Mouse (Mus musculus): ENCODE measurements around the gene Arnt.
"Not testable (repeated sequence)": the region's sequence is repeated elsewhere in the genome, so short reads cannot be mapped to it uniquely, and the experiment has no call there.

The Arnt gene

DNA sequence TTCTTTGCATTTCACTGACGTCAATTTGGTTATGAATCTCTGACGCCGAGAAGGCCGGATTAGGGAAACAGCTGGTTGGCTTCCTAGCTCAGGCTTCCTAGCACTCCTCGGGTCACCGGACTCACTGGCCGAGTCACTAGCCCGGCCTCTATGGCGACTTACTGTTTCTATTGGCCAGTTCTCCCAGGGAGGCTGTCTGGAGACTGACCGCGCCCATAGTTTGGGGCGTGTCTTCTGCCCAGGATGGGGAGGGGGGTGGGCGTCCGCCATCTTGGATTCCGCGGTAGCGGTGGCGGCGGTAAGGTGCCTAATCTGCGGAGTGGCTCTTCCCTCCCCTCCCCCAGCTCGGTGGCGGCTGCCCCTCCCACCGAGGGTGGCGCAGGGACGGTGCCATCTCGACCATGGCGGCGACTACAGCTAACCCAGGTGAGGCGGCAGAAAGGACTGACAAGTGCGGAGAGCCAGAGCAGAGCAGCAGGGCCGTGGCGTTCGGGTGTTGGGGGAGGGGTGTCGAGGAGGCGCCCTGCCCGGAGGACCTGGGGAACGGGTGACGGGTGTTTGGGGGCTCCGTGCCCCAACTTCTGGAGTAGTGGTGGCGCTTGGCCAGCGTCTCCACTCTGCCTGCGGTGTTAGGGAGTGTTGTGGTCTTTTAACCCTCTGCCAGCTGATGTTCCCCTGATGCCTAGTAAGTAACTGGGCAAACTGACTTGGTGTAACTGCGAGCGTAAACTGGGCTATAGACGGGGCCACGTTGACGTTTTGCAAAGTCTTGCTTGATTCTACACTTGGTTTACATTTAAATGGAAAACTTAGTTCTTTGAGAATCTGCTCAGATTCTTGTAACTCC, at the start of gene Arnt:
Gene Arnt (plus strand): TSS at position 253 of the 847 bp plus-strand sequence.
- DNase-seq (ENCODE audit: low spot score) = peak; percentile 89

DNA sequence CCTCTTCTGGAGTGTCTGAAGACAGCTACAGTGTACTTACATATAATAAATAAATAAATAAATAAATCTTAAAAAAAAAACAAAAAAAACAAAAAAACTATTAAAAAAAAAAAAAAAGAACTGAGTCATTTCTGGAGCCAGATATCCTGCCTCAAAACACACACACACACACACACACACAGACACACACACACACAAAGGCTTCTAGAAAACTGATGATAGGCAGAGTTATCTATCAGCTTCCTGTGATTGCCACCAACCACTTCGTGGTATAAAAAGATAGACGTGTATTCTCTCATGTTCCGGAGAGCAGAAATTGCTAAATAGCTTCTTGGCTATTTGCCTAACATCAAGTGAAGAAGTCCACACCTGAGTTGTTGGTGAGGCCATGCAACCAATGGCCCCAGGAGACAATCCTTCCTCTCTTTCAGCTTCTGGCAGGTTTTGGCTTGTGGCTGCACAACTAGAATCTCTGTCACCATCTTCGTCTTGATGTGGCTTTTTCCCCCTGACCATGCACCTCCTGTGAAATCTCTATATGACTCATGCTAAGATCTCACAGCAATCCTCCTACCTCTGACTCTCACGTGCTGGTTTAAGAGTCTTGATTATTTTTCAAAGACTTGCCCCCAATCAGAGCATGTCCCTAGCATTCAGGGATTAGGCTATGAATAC, 48.6 kb upstream of the Arnt start:
- DNase-seq (ENCODE audit: low spot score) = no peak

DNA sequence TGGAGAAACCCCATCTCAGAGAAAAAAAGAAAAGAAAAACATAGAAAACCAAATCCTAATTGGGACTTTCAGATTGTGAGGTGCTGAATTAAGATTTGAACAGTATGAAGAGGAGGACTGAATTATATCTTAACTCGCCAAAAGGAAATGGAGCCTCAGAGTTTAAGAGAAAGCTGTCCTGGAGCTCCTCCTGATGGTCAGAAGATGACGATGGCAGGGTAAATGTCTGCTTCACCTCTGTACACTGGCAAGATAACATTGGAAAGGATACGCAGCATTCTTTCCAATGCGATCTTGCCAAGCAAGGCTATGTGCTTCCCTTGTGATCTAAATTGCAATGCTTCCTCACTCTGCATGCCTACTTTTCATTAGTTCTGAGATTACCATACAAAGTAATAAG, 39.8 kb upstream of the Arnt start:
- no peak for DNase-seq (ENCODE audit: low spot score)

DNA sequence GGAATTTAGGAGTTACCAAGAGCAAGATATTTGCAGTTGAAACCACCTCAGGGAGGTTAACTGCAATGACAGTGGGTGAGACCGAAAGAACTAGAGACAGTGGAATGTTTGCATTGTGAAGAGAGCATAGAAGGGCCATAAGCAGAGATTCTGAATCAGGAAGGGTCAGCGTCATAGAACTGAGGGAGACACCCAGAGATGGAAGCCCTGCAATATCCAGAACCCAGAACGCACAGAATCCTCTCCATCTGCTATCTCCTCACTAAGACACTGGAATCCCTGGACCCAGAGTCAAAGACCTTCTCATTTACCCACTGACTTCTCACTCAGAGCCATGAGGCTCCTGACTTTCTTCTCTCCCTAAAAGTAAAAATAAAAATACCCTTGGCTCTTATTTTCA, 31.4 kb upstream of the Arnt start, which contains the start of gene 4930558C23Rik:
Gene 4930558C23Rik (minus strand): TSS at position 101 of the 400 bp plus-strand sequence.
- DNase-seq (ENCODE audit: low spot score) = no peak

DNA sequence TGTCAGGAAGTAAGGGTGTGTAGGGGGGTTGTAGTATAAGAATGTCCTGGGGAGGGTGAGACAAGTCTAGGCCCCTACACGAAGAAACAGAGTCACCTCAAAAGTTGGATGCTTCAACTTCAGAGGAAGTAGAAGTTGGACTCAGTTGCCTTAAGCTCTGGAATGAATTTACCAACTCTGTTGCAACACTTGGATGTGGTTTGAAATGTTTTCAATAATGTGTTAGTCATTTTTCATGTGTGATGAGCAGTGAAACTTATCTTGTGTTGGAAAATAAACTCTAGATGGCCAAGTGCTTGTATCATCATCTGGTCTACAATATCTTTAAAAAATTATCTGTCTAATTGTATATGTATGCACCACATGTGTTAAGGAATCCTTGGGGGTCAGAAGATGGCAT, 26.5 kb upstream of the Arnt start:
- DNase-seq (ENCODE audit: low spot score) = no peak

DNA sequence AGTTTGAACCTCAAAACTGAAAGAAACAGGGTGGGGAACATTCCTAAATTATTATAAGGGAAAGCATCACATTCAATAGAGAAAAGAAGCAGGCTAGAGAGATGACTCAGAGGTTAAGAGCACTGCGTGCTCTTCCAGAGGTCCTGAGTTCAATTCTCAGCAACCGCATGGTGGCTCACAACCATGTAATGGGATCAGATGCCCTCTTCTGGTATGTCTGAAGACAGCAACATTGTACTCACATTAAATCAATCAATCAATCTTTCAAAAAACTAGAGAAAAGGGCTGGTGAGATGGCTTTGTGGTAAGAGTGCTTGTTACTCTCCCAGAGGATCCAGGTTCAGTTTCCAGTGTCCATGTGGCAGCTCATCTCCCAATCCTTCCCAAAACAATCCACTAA, 25.3 kb upstream of the Arnt start:
- DNase-seq (ENCODE audit: low spot score) = no peak

DNA sequence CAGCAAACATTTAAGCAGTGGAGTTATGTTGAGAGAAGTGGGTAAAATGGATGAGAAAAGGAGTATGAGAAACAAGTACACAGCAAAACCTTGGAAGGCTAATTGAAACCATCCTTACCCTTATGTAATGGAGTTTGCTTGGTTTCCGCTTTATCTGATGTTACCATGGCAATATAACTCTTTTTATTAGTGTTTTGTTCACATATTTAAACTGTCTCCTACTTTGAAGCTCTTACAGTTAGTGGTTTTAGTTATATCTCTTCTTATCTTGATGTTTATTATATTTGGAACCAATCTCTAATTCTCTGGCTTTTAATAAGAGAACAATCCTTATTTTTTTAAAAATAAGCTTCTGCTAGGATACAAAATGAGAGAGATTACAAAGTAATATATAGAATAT, 21.9 kb upstream of the Arnt start:
- no peak for DNase-seq (ENCODE audit: low spot score)

DNA sequence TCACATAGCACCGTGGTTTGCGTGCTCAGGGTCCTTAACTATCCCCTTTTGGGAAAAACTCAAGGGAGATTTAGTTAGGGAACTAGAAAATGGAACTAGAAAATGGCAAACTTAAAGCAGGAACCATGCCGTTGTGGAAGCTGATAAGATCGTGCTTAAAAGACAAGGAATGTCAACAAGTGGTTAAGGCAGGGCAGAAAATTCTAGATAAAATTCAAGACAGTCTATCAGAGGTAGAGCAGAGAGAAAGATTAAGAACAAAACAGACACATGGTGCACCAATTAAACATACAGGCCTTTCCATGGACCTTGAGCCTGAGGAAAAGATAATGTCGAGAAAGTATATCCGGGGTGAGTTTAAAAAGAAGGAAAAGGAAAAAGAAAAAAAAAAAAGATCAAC, 16.3 kb upstream of the Arnt start:
- DNase-seq (ENCODE audit: low spot score) = no peak

DNA sequence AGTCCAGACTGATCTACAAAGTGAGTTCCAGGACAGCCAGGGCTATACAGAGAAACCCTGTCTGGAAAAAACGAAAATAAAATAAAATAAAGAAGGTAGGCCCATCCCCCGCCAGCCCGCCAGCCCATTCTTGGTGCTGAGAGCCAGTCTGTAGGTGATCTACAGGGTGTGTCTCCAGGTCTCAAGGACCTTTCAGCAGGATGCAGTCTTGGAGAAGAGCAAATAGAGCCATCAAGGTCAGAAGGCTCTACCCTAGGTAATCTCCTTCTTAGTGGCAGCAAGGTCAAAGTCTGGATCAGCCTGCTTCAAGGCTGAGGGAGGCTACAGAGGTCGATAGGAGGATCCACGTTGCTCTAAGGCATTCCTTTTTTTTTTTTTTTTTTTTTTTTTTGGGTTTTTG, 7.7 kb upstream of the Arnt start:
- not testable (repeated sequence) for DNase-seq (ENCODE audit: low spot score)

DNA sequence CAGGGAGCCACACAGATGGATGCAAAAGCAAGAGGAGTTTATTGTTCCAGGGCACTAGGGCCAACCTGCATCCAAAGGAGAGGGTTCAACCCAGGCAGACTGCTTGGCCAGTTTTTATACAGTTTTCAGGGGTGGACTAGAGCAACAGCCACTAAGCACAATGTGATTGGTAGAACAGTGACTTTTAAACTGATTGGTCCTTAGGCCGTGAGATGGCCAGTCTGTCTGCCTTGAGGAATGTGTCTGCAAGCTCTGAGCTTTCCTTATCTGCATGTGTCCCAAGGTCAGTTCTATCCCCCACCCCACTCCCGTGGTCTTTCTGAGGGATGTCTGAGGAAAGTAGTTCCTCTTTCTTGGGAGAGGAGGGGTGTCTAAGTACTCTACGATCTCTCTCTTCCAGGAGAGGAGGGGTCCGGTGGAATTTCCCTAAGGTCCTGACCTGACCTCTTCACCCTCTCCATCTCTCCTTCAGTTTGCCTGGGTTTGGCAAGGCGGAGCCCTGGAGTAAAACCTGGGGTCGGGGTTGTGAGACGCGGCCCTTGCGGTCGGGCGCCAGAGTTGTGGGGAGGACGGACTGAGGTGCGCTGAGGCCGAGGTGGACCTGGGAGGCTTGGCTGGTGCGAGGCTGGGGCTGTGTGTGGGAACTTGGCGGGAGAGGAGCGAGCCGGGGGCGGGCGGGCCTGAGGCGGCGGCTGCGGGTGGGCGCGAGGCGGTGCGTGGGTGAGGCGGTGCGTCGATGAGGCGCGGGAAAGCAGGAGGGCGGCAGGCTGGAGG, 6.9 kb upstream of the Arnt start:
- DNase-seq (ENCODE audit: low spot score) = not testable (repeated sequence)

DNA sequence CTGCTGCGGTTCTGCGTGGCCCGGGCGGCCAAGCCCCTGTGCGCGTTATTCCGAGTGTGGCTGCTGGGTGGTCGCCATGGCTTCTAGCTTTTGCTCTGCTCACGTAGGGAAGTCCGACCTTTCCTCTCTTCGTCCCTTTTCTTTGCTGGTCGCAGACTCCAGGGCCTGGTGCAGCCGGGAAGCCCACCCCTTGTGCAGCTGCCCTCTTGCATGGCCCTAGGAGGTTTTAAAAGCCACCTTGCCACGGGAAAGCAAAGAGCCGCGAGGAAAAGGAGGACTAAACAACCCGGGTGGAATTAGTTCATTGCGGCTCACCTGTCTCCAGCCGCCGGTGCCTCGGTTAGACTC, 6.3 kb upstream of the Arnt start:
- not testable (repeated sequence) for DNase-seq (ENCODE audit: low spot score)

DNA sequence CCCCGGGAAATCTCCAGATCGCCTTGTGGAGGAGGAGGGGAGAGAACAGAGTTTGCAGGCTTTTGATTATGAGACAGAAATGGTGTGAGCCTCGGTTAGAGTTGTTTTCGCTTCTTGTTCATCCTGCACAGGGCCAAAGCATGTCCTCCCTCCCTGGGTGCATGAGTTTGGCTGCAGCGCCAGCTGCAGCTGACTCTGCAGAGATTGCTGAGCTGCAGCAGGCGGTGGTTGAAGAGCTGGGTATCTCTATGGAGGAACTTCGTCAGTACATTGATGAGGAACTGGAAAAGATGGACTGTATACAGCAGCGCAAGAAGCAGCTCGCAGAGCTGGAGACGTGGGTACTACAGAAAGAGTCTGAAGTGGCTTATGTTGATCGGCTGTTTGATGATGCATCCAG, 5.8 kb upstream of the Arnt start:
- DNase-seq (ENCODE audit: low spot score) = not testable (repeated sequence)

DNA sequence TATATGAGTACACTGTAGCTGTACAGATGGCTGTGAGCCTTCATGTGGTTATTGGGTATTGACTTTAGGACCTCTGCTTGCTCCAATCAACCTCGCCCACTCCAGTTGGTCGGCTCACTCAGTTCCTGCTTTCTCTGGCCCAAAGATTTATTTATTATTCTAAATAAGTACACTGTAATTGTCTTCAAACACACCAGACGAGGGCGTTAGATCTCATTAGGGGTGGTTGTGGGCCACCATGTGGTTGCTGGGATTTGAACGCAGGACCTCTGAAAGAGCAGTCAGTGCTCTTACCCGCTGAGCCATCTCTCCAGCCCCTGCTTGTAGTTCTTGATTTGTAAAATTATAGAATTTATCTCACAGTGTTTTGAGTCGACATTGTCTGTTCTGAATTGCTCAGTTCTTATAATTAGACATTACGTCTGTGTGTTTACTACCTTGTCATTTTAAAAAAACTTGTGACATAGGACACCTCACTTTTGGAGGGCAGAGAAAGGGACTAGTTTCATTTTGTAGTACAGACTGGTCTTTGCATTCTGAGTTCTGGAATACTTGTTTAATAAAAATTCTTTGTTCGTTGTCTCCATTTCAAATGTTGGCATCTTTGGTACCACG, 780 bp upstream of the Arnt start:
- no peak for DNase-seq (ENCODE audit: low spot score)

DNA sequence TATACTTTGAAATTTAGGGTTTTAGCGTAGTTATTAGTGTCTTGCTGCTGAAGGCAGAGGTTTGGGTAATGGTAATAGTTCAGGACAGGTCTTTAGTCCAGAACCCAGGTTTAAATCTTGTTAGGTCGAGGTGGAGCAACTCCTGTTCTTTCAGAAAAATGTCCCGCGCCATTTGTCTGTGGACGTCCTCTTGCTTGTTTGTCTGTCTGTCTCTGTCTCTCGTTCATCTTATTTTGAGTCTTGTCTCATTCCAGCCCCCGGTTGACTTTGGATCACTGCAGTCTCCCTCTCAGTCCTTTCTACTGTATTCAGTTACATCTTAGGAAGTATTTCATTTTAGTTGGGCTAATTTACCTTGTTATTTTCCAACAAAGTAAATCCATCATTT, 789 bp downstream of the Arnt start:
- DNase-seq (ENCODE audit: low spot score) = no peak

DNA sequence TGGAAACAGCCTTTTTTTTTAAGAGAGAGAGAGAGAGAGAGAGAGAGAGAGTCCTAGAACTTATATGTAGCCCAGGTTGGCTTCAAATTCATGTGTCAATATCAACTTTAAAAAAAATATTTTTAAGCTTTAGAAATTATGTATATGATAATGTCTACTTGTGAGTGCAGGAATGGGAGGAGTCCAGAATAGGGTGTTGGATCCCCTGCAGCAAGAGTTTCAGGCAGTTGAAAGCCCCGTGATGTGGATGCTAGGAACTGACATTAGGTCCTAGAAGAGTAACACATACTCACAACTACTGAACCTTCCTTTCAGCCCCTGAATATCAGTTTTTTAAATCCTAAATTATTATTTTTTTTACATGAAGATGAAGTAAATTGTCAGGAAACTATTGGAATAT, 1.4 kb downstream of the Arnt start:
- no peak for DNase-seq (ENCODE audit: low spot score)

DNA sequence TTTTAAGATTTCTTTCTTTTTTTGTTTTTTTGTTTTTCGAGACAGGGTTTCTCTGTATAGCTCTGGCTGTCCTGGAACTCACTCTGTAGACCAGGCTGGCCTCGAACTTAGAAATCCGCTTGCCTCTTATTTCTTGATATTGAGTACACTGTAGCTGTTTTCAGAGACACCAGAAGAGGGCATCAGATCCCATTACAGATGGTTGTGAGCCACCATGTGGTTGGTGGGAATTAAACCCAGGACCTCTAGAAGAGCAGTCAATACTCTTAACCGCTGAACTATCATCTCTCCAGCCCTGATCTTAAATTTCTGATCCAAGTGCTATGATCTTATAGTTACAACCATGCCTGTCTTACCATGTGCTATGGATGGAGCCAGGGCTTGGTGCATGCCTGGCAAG, 4.4 kb downstream of the Arnt start:
- not testable (repeated sequence) for DNase-seq (ENCODE audit: low spot score)

DNA sequence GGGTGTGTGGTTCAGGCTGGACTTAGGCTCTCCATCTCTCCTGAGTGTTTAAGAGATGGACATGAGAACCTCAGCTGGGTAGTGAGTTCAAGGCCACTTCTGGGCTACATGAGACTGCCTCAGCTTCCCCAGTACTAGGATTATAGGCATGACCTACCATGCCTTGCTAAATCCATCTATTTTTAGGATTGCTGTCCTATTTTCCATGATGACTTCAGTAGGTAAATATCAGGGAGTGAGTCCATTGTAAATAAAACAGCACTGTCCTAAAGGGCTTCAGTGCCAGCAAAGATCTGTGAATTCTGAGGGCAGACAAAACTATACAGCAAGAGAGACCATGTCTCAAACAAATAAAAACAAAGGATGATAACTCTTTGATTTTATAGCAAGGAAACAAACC, 5.5 kb downstream of the Arnt start:
- DNase-seq (ENCODE audit: low spot score) = no peak

DNA sequence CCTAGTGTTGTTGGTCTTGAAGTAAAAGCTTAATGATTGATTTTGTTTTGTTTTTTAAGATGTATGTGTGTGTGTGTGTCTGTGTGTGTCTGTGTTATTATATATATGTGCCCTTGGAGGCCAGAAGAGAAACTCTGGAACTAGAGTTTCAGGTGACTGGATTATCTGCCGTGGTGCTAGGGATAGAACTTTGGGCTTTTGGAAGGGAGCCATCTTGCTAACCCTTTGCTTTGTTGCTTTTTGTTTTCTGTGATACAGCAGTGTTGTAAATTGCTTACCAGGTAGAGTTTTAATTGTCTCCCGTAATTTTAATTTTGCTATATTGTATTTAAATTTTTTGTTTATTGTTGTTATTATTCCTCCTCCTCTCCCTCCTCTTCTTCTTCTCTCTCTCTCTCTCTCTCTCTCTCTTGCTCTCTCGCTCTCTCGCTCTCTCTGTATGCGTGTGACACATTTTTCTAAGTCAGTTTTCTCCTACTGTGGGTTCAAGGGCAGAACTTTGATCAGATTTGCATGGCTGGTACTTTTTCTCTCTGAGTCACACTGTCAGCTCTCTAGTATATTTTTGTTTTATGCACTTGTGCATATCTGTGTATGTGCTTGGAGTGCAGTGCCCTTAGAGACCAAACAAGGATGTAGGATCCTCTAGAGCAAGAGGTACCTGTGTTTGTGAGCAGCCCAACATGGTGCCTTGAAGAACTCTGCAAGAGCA, 8.4 kb downstream of the Arnt start:
- DNase-seq (ENCODE audit: low spot score) = no peak

DNA sequence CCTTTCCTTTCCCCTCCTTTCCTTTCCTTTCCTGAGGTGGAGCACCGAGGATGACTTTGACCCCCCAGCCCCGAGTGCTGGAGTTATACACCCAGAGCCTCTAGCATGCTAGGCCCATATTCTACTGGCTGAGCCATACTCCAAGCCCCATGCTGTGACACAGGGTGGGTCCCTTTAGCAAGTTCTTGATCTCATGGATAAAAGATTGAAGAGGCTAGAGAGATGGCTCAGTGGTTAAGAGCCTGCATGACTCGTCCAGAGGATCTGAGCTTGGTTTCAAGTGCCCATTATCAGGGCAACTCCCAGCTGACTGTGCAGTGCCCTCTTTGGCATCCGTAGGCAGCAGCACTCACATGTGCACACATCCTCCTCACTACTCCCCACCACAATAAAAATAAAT, 11.1 kb downstream of the Arnt start:
- no peak for DNase-seq (ENCODE audit: low spot score)

DNA sequence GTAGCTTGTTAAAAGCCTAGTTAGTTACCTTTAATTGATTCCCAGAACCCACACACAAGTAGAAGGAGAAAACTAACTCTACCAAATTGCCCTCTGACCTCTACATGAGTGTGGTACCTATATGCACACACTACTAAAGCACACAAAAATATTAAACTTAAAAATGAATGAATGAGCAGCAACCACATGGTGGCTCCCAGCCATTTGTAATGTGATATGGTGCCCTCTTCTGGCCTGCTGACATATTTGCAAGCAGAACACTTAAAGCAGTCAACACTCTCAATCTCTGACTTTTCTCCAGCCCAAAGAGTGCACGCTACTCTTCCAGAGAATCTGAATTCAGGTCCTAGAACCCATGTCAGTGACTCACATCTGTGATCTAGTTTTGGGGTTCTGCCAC, 16.2 kb downstream of the Arnt start:
- peak; percentile 21 for DNase-seq (ENCODE audit: low spot score)

DNA sequence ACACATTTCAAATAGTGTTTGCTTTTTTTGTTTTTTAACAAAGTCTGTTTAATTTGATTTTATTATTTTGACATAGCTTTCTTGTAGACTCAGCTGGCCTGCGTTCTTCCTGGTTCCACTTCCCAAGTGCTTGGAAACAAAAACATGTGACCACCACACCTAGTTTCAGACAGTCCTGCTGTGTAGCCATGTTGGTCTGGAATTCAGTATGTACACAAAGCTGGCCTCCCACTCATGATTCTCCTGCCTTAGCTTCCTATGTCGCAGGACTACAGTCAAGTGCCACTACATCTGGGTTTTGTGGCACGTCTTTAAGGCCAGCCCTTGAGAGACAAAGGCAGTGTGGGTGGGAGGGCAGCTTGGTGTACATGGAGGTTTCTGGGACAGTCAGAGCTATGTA, 16.7 kb downstream of the Arnt start:
- DNase-seq (ENCODE audit: low spot score) = no peak

DNA sequence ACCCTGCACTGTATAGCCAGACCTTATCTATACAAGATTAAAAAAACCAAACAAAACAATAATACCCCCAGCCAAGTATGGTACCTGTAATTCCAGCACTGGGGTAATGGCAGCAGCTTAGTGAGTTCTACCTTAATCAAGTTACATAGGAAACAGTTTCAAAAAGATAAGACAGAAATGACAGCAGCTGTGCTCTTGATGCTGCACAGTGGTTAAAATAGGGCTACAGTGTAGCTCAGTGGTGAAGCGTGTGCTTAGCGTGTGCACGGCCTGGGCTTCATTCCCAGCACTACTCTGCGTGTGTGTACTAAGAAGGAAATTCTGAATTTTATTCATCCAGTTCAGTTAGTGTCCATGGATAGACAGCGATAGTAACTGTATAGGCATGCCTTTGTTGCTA, 22.2 kb downstream of the Arnt start:
- no peak for DNase-seq (ENCODE audit: low spot score)

Measured in left cerebral cortex, adult 11 months (tissue).